Mouse (Mus musculus) neural tube, embryonic 15.5 days (tissue): ENCODE measurements around the gene Styxl1. TPM values are rescaled to one million over a fixed set of nuclear protein-coding genes. Genes with fewer than 3 reads are reported as not detected.

ENCODE experiments used
- ATAC-seq: fragments of 200-750 bp; cut with Nextera tagmentation; 2 replicates; pipeline ENCODE4 v1.8.0; 2017; ENCODE audit warnings: mild to moderate bottlenecking, moderate TSS enrichment, moderate library complexity; ENCODE audit not compliant: low FRiP score
- H3K27ac ChIP-seq: fragments of 300-500 bp; sonication (generic); replicated peaks from 2 replicates; pipeline ENCODE4 v1.5.1; 2015; ENCODE audit warnings: mild to moderate bottlenecking, inconsistent platforms
- H3K27me3 ChIP-seq: fragments of 300-500 bp; sonication (generic); replicated peaks from 2 replicates; pipeline ENCODE4 v1.6.1; 2015; ENCODE audit warnings: inconsistent platforms
- H3K36me3 ChIP-seq: fragments of 300-500 bp; sonication (generic); 2 replicates; pipeline ENCODE4 v1.6.1; 2015; ENCODE audit warnings: inconsistent platforms
- H3K4me1 ChIP-seq: fragments of 300-500 bp; sonication (generic); 2 replicates; pipeline ENCODE4 v1.6.1; 2015; ENCODE audit warnings: inconsistent platforms
- H3K4me2 ChIP-seq: fragments of 300-500 bp; sonication (generic); 2 replicates; pipeline ENCODE4 v1.6.1; 2015; ENCODE audit warnings: inconsistent platforms, mild to moderate bottlenecking, moderate library complexity
- H3K4me3 ChIP-seq: fragments of 300-500 bp; sonication (generic); replicated peaks from 2 replicates; pipeline ENCODE4 v1.5.1; 2015; ENCODE audit warnings: mild to moderate bottlenecking, inconsistent platforms
- H3K9ac ChIP-seq: fragments of 300-500 bp; sonication (generic); replicated peaks from 2 replicates; pipeline ENCODE4 v1.6.1; 2015; ENCODE audit warnings: mild to moderate bottlenecking, inconsistent platforms
- H3K9me3 ChIP-seq: fragments of 300-500 bp; sonication (generic); replicated peaks from 2 replicates; pipeline ENCODE4 v1.6.1; 2016; ENCODE audit warnings: inconsistent platforms
- WGBS: fragments of 180-500 bp; shearing (Covaris S2); methylation state at CpG from one replicate; pipeline ENCODE4 v1.1.7; 2015; ENCODE audit warnings: mixed read lengths; 5-methylcytosine and 5-hydroxymethylcytosine counted together
- polyA plus RNA-seq: library from polyadenylated mRNA; unstranded; fragments of >200 nt; fragmentation: Nextera tagmentation; extraction: Ambion mirVana; gene quantifications from 2 replicates; pipeline ENCODE4 v1.2.1, GENCODE M21; 2015

The Styxl1 gene
- 0.36 and 0.88 TPM in 2 replicates for polyA plus RNA-seq

GRCm38 (mm10) chr5:135777796-135778470, at the start of gene Styxl1:
Gene Styxl1, minus strand, starts transcription at chr5:135778385.
- peaks cover 27% of the 10 kb centered on the region for H3K4me1 ChIP-seq
- peak within 1 kb of the TSS; percentile 90 for H3K9ac ChIP-seq
- ATAC-seq: peak; percentile 48
- peak within 1 kb of the TSS; percentile 94 for H3K4me3 ChIP-seq
- under 1% methylated on average over 44 of the region's 45 CpGs for WGBS
- peaks cover 12% of the 10 kb centered on the region for H3K36me3 ChIP-seq
- no peaks in the 10 kb centered on the region for H3K27me3 ChIP-seq
- H3K4me2 ChIP-seq: peak within 1 kb of the TSS; percentile 85
- H3K27ac ChIP-seq: peak within 1 kb of the TSS; percentile 95
- H3K9me3 ChIP-seq: no peaks in the 10 kb centered on the region

- no peaks in the 10 kb centered on the region for H3K27me3 ChIP-seq
- no peak for ATAC-seq
- H3K4me1 ChIP-seq: peaks cover 52% of the 10 kb centered on the region
- WGBS: 35% methylated on average over 6 of the region's 6 CpGs
- no peak overlapping the region for H3K4me2 ChIP-seq
- H3K9ac ChIP-seq: peak overlapping the region; percentile 20; the same call in 1 of the 2 replicates
- H3K36me3 ChIP-seq: no peaks in the 10 kb centered on the region
- peak overlapping the region; percentile 43 for H3K27ac ChIP-seq
- H3K4me3 ChIP-seq: no peak overlapping the region
- H3K9me3 ChIP-seq: no peaks in the 10 kb centered on the region
Observed at GRCm38 (mm10) chr5:135826225-135826624, 48.0 kb upstream of the Styxl1 start.

GRCm38 (mm10) chr5:135824517-135824916, 46.3 kb upstream of the Styxl1 start:
- no peak overlapping the region for H3K4me2 ChIP-seq
- H3K36me3 ChIP-seq: no peaks in the 10 kb centered on the region
- WGBS: 38% methylated on average over 3 of the region's 3 CpGs
- no peaks in the 10 kb centered on the region for H3K9me3 ChIP-seq
- no peaks in the 10 kb centered on the region for H3K27me3 ChIP-seq
- peak overlapping the region; percentile 43 for H3K27ac ChIP-seq
- H3K4me1 ChIP-seq: peaks cover 63% of the 10 kb centered on the region
- ATAC-seq: no peak
- no peak overlapping the region for H3K4me3 ChIP-seq
- H3K9ac ChIP-seq: no peak overlapping the region

DNA sequence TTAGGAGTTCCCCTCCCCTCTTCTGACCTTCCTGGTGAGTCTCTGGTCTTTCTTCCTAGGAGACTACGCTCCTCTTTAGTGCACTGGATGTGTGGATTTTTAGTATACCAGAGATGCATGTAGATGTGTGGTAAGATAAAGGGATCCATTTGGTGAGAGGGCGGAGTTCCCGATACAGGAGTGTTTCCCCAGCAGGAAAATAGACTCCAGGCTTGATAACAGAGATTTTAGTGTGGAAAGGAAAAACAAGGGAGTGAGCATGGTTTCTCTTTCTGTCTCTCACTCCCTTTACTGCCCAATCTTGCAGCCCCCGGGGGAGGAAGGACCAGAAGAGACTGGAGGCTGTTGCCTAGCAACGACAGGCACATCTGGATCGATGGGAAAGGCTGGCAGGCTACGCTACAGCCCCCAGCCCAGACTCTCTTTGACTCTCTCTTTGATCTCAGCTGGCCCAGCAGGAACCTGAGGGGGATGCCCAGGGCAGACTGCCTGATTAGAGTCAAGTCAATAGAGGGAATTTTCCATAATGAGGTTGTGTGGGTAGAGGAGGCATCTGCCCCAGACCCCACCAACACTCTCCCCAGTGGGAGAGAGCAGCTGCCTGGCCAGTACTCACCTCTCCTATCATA, 44.2 kb upstream of the Styxl1 start:
- Histone ChIP-seq H3K27ac (peak overlapping the region; percentile 86), H3K9ac (peak overlapping the region; percentile 18), H3K4me2 (peak overlapping the region; percentile 37), H3K36me3 (no peaks in the 10 kb centered on the region), H3K9me3 (no peaks in the 10 kb centered on the region), H3K27me3 (no peaks in the 10 kb centered on the region), H3K4me1 (peaks cover 68% of the 10 kb centered on the region), H3K4me3 (no peak overlapping the region)
- 12% methylated on average over 7 of the region's 7 CpGs for WGBS
- ATAC-seq: peak; percentile 81

GRCm38 (mm10) chr5:135818491-135818890, 40.3 kb upstream of the Styxl1 start:
- Histone ChIP-seq H3K27me3 (no peaks in the 10 kb centered on the region), H3K27ac (no peak overlapping the region), H3K4me2 (no peak overlapping the region), H3K9ac (no peak overlapping the region), H3K4me3 (no peak overlapping the region), H3K36me3 (0 out of 2 replicates have a peak, but pooled peaks cover 4% of the 10 kb centered on the region), H3K9me3 (no peaks in the 10 kb centered on the region), H3K4me1 (peaks cover 46% of the 10 kb centered on the region)
- whole genome bisulfite sequencing: 52% methylated on average over 7 of the region's 7 CpGs
- ATAC-seq: no peak

DNA sequence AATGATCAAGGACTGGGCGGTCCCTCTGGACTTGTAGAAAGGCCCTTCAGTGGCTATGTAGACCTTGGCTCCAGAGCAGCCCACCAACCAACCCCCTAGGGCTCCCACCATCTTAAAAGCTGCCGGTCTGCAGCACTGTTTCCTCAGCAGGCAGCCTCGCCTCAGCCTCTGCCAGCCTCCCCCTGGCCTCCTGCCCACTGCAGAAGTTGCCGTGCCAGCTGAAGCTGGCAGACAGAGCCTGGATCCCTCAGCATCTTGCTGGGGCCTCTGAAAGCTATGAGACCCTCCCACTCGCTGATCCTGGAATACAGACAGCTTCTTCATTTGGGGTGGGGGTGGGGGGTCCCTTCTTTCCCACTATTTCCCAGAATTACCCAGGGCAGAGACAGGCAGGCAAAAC, 34.8 kb upstream of the Styxl1 start:
- no peak overlapping the region for H3K4me3 ChIP-seq
- H3K9ac ChIP-seq: no peak overlapping the region
- no peaks in the 10 kb centered on the region for H3K27me3 ChIP-seq
- H3K36me3 ChIP-seq: 0 out of 2 replicates have a peak, but pooled peaks cover 4% of the 10 kb centered on the region
- WGBS: 52% methylated on average over 5 of the region's 5 CpGs
- peak overlapping the region; percentile 28; the same call in 1 of the 2 replicates for H3K27ac ChIP-seq
- no peak overlapping the region for H3K4me2 ChIP-seq
- peaks cover 28% of the 10 kb centered on the region for H3K4me1 ChIP-seq
- no peaks in the 10 kb centered on the region for H3K9me3 ChIP-seq
- ATAC-seq: no peak

DNA sequence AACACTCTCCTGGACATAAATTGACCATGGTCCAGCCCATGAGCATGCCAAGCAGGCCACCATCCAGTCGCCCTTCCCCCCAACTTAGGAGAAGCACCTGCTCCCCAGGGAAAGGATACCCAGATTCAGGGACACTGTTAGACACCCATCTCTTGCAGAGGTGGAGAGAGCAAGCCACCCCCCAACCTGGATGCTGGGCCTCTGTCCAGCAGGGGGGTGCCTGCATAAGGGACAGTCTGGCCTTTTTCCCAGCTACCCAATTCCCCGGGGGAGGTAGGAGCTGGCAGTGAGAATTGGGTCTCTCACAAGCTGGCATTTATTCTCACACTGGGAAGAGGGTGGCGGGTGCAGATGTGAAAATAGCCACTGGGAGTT, 29.1 kb upstream of the Styxl1 start:
- Histone ChIP-seq H3K4me2 (peak overlapping the region; percentile 72), H3K4me1 (peaks cover 28% of the 10 kb centered on the region), H3K27ac (peak overlapping the region; percentile 67), H3K36me3 (no peaks in the 10 kb centered on the region), H3K9ac (peak overlapping the region; percentile 67), H3K9me3 (no peaks in the 10 kb centered on the region), H3K27me3 (no peaks in the 10 kb centered on the region), H3K4me3 (peak overlapping the region; percentile 54)
- 34% methylated on average over 3 of the region's 3 CpGs for WGBS
- peak; percentile 11; the same call in 1 of the 2 replicates for ATAC-seq

DNA sequence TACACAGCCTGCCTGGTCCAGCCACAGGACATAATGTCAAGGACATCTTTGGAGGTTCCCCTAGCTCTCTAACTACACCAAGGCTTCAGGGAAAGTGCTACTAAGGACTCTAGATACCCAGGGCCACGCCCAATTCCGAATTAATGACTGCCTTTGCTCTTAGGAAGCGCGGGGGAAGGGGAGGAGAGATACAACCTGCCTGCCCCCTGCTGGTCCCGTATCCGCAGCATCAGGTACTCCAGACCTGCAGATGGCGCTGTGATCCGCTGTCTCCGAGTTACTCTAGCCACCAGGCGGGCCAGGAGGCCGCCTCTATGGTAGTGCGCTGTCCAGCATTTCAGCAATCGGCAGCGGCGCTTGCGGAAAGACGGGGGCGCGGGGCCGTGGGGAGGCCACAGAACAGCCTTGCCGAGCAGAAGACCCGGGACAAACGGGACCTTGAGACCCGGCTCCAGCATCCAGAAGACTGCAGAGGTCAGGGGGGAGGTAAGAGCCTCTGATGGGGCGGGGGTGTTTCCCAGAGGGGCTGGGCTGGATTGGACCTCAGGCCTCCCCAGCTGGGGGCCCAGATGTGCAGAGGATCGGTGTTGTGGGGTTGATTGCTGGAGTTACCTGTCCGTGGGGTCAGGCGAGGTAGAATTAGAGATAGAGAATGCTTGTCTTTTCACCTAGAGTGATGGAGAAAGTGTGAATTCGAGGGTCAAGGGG, 28.5 kb upstream of the Styxl1 start, which contains the start of gene Srrm3:
TSS of gene Srrm3 (plus strand) at position 336 of the 708 bp plus-strand sequence.
- 3% methylated on average over 29 of the region's 29 CpGs for WGBS
- Histone ChIP-seq H3K27me3 (no peaks in the 10 kb centered on the region), H3K4me1 (peaks cover 29% of the 10 kb centered on the region), H3K4me2 (peak within 1 kb of the TSS; percentile 72), H3K9me3 (no peaks in the 10 kb centered on the region), H3K9ac (peak within 1 kb of the TSS; percentile 67), H3K36me3 (no peaks in the 10 kb centered on the region), H3K27ac (peak within 1 kb of the TSS; percentile 67), H3K4me3 (peak within 1 kb of the TSS; percentile 54)
- peak; percentile 58; the same call in 1 of the 2 replicates for ATAC-seq

GRCm38 (mm10) chr5:135804735-135805134, 26.6 kb upstream of the Styxl1 start:
- Histone ChIP-seq H3K36me3 (no peaks in the 10 kb centered on the region), H3K4me3 (no peak overlapping the region), H3K27me3 (no peaks in the 10 kb centered on the region), H3K4me2 (no peak overlapping the region), H3K9me3 (no peaks in the 10 kb centered on the region), H3K4me1 (peaks cover 46% of the 10 kb centered on the region), H3K27ac (no peak overlapping the region; the same call in 1 of the 2 replicates), H3K9ac (no peak overlapping the region)
- ATAC-seq: no peak
- WGBS: 43% methylated on average over 2 of the region's 2 CpGs

DNA sequence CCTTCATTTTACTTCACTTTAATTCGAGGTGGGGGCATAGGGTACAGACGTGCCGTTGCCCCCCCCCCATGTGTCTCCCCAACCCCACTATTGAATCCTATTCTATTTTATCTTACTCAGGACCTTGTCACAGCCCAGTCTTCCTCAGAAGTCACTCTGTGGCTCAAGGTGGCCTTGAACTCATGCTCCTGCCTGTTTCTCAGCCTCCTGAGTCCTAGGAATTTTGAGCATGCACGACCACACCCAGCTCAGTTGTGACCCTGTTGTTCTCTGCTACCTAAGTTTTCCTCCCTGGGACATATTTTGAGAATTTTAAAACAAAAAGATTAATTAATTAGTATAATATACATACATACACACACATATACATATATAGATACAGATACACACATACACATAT, 25.5 kb upstream of the Styxl1 start:
- no peaks in the 10 kb centered on the region for H3K9me3 ChIP-seq
- ATAC-seq: no peak
- no peak overlapping the region for H3K27ac ChIP-seq
- no peaks in the 10 kb centered on the region for H3K27me3 ChIP-seq
- 92% methylated on average over 4 of the region's 4 CpGs for WGBS
- H3K9ac ChIP-seq: no peak overlapping the region
- no peak overlapping the region for H3K4me3 ChIP-seq
- H3K4me1 ChIP-seq: peaks cover 38% of the 10 kb centered on the region
- H3K4me2 ChIP-seq: no peak overlapping the region
- H3K36me3 ChIP-seq: no peaks in the 10 kb centered on the region

DNA sequence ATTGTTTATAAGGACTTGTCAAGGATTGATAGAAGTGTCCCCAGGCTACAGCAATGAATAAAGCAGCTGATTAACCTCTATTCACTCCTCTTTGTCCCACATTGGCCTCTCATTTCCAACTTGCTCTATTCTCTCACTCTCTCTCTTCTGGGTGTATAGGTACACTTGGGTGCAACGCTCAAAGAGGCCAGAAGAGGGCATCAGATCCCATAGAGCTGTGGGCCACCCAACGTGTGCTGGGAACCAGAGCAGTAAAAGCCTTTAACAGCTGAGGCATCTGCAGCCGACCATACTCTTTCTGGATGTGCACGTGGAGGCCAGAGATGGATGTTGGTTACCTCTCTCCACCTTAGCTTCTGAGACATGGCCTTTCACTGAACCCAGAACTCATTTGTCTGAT, 24.9 kb upstream of the Styxl1 start:
- Histone ChIP-seq H3K27me3 (no peaks in the 10 kb centered on the region), H3K36me3 (no peaks in the 10 kb centered on the region), H3K9ac (no peak overlapping the region), H3K4me3 (no peak overlapping the region), H3K27ac (no peak overlapping the region; the same call in 1 of the 2 replicates), H3K4me2 (no peak overlapping the region), H3K4me1 (peaks cover 33% of the 10 kb centered on the region), H3K9me3 (no peaks in the 10 kb centered on the region)
- WGBS: 69% methylated on average over 4 of the region's 4 CpGs
- ATAC-seq: no peak
